Mouse (Mus musculus): Measurements from ENCODE around the gene Padi3.
A peak's percentile ranks its signal among the peaks of the same experiment; 100 is the strongest.

The Padi3 gene

GRCm38 (mm10) chr4:140810458-140811260 is at the start of gene Padi3:
Padi3 (minus strand) TSS chr4:140810648.
- peak; percentile 66 for DNase-seq (ENCODE audit: low spot score)

- DNase-seq (ENCODE audit: low spot score): no peak
These were observed 48.8 kb upstream of the Padi3 start for GRCm38 (mm10) chr4:140859291-140859690.

GRCm38 (mm10) chr4:140857813-140858212 is 47.4 kb upstream of the Padi3 start:
- DNase-seq (ENCODE audit: low spot score): no peak

- DNase-seq (ENCODE audit: low spot score): no peak
These were observed 46.6 kb upstream of the Padi3 start for GRCm38 (mm10) chr4:140857041-140857440.

GRCm38 (mm10) chr4:140855151-140855550 is 44.7 kb upstream of the Padi3 start:
- no peak for DNase-seq (ENCODE audit: low spot score)

GRCm38 (mm10) chr4:140854455-140854864 is 44.0 kb upstream of the Padi3 start:
- DNase-seq (ENCODE audit: low spot score): no peak

GRCm38 (mm10) chr4:140853626-140854025 is 43.2 kb upstream of the Padi3 start:
- DNase-seq (ENCODE audit: low spot score): no peak

- no peak for DNase-seq (ENCODE audit: low spot score)
These were observed 38.9 kb upstream of the Padi3 start for GRCm38 (mm10) chr4:140849310-140849709.

- no peak for DNase-seq (ENCODE audit: low spot score)
These were observed 35.2 kb upstream of the Padi3 start, which contains the start of gene Padi1 for GRCm38 (mm10) chr4:140845666-140846065. Padi1 (minus strand) TSS chr4:140845778.

GRCm38 (mm10) chr4:140844991-140845390 is 34.5 kb upstream of the Padi3 start:
- no peak for DNase-seq (ENCODE audit: low spot score)

- DNase-seq (ENCODE audit: low spot score): no peak
These were observed 33.3 kb upstream of the Padi3 start for GRCm38 (mm10) chr4:140843670-140844280.

- DNase-seq (ENCODE audit: low spot score): no peak
These were observed 32.5 kb upstream of the Padi3 start for GRCm38 (mm10) chr4:140842909-140843308.

GRCm38 (mm10) chr4:140837879-140838278 is 27.4 kb upstream of the Padi3 start:
- DNase-seq (ENCODE audit: low spot score): peak; percentile 79

GRCm38 (mm10) chr4:140836208-140836866 is 25.9 kb upstream of the Padi3 start:
- DNase-seq (ENCODE audit: low spot score): peak; percentile 48

GRCm38 (mm10) chr4:140835682-140836081 is 25.2 kb upstream of the Padi3 start:
- DNase-seq (ENCODE audit: low spot score): no peak

- no peak for DNase-seq (ENCODE audit: low spot score)
These were observed 24.0 kb upstream of the Padi3 start for GRCm38 (mm10) chr4:140834327-140834934.

- no peak for DNase-seq (ENCODE audit: low spot score)
These were observed 22.4 kb upstream of the Padi3 start for GRCm38 (mm10) chr4:140832821-140833220.

- no peak for DNase-seq (ENCODE audit: low spot score)
These were observed 21.4 kb upstream of the Padi3 start for GRCm38 (mm10) chr4:140831808-140832207.

- DNase-seq (ENCODE audit: low spot score): no peak
These were observed 16.8 kb upstream of the Padi3 start for GRCm38 (mm10) chr4:140827237-140827636.

- DNase-seq (ENCODE audit: low spot score): no peak
These were observed 15.5 kb upstream of the Padi3 start for GRCm38 (mm10) chr4:140825942-140826341.

GRCm38 (mm10) chr4:140821988-140822387 is 11.5 kb upstream of the Padi3 start:
- DNase-seq (ENCODE audit: low spot score): no peak

- no peak for DNase-seq (ENCODE audit: low spot score)
These were observed 7.0 kb upstream of the Padi3 start for GRCm38 (mm10) chr4:140817413-140817812.
